Comparison of ENCODE assay signal across 8 mouse cellular contexts in the genomic region with DNA sequence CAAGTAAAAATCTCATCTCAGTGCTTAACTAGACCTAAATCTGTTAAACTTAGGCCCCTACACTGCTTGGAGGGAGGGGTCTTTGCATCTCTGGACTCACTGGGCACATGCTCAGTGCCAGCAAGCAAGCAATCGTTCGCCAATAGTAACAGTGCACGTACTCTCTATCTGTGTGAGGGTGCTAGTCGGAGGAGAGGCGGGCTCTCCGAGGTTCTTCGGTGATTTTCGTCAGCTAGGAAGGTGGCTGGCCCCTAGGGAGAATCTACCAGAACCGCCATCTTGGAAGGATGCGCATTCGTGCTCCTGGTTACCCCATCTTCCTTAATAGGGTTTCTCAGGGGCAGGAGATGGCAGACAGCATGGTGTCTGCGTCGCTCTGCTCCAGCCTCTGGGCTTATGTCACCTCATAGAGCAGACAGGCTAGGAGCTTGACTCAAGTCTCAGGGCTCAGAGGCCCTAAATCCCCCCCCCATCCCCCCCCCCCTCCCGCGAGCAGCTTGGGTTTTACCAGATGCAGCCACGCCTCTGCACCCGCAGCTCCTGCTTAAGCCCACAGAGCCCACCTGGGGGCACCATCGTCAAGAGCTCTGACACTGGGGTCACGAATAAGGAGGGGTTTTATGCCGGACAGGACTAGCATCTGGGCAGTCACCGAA. TPM values are rescaled to one million over a fixed set of nuclear protein-coding genes. Genes with fewer than 3 reads are reported as not detected.
A peak's percentile ranks its signal among the peaks of the same experiment; 100 is the strongest.
DNase-seq lines count a peak whose midpoint lies in the region; ATAC-seq and TF ChIP-seq lines count a peak whose summit lies in the region.

No protein-coding gene starts in this region.

- TF ChIP-seq EP300 in MEL (IDR thresholded peaks at IDR 0.05; ENCODE audit: low read depth in 1 of 2, low read length in 2 of 2): no peak

- peak in 2 of 3 experiments; percentile 21 to 27; a peak in 4 of 6 replicates for TF ChIP-seq CTCF in MEL (IDR thresholded peaks at IDR 0.05 in 2 of 3, conservative IDR thresholded peaks at IDR 0.05 in 1 of 3; ENCODE audit: control insufficient read depth in 1 of 3, insufficient read depth in 1 of 3, low read depth in 2 of 3, low read length in 3 of 3, poor library complexity in 1 of 3, severe bottlenecking in 1 of 3)
- no peak for TF ChIP-seq CTCF in testis, adult 2 months (IDR thresholded peaks at IDR 0.05; ENCODE audit: control insufficient read depth, insufficient read depth, insufficient replicate concordance, low read depth, low read length)

- ATAC-seq in neural tube, embryonic 15.5 days (ENCODE audit: low FRiP score): peak; percentile 99

- TF ChIP-seq POLR2A in MEL (IDR thresholded peaks at IDR 0.05; ENCODE audit: control insufficient read depth in 1 of 2, insufficient read depth in 1 of 2, low read depth in 1 of 2, low read length in 2 of 2, poor library complexity in 1 of 2): peak; percentile 36 to 58; a peak in 3 of 4 replicates
- TF ChIP-seq POLR2A in testis, adult 2 months (IDR thresholded peaks at IDR 0.05; ENCODE audit: control insufficient read depth, low read depth, low read length): no peak

- H3K4me2 ChIP-seq in neural tube, embryonic 15.5 days: peak overlapping the region; percentile 54

- H3K9me3 ChIP-seq in MEL (replicated peaks; ENCODE audit: insufficient read depth, low read length): no peaks in the 10 kb centered on the region
- 0 out of 2 replicates have a peak, but pooled peaks cover 5% of the 10 kb centered on the region for H3K9me3 ChIP-seq in hindbrain, embryonic 10.5 days
- no peaks in the 10 kb centered on the region for H3K9me3 ChIP-seq in neural tube, embryonic 15.5 days (replicated peaks)

- H3K79me2 ChIP-seq in MEL (ENCODE audit: control insufficient read depth, insufficient read depth, low read length, poor library complexity): no peaks in the 10 kb centered on the region; the same call in 1 of the 2 replicates

- TF ChIP-seq RAD21 in MEL (IDR thresholded peaks at IDR 0.05; ENCODE audit: low read depth, low read length): no peak; the same call in 1 of the 2 replicates

- H3K9ac ChIP-seq in MEL (ENCODE audit: control insufficient read depth, low read depth, low read length, poor library complexity, severe bottlenecking): peak overlapping the region; percentile 76
- peak overlapping the region; percentile 59 for H3K9ac ChIP-seq in neural tube, embryonic 15.5 days (replicated peaks)

- H3K4me3 ChIP-seq in MEL (ENCODE audit: control insufficient read depth in 1 of 2, insufficient read depth in 1 of 2, low read depth in 2 of 2, low read length in 2 of 2): peak overlapping the region; percentile 68 to 74
- peak overlapping the region; percentile 54 for H3K4me3 ChIP-seq in hindbrain, embryonic 10.5 days
- peak overlapping the region; percentile 45 for H3K4me3 ChIP-seq in neural tube, embryonic 15.5 days (replicated peaks)
- peak overlapping the region; percentile 80 for H3K4me3 ChIP-seq in testis, adult 2 months (ENCODE audit: control insufficient read depth, low read depth, low read length)

- peak overlapping the region; percentile 82 for H3K27ac ChIP-seq in MEL (ENCODE audit: control insufficient read depth, low read depth, low read length)
- H3K27ac ChIP-seq in hindbrain, embryonic 10.5 days: peak overlapping the region; percentile 90
- H3K27ac ChIP-seq in neural tube, embryonic 15.5 days (replicated peaks): peak overlapping the region; percentile 93
- H3K27ac ChIP-seq in testis, adult 2 months (ENCODE audit: control insufficient read depth, insufficient read depth, low read depth, low read length): no peak overlapping the region; the same call in 1 of the 2 replicates

- 24% methylated on average over 21 of the region's 21 CpGs for WGBS in hindbrain, embryonic 10.5 days
- WGBS in neural tube, embryonic 15.5 days: 15% methylated on average over 17 of the region's 21 CpGs

- DNase-seq in MEL (ENCODE audit: low read depth, low spot score): peak; percentile 92
- DNase-seq in cerebellum, adult 9-11 months: peak; percentile 90
- peak; percentile 79 to 80 for DNase-seq in frontal cortex, postnatal 10 days (ENCODE audit: low spot score in 2 of 2)
- DNase-seq in hindbrain, embryonic 10.5 days (ENCODE audit: low spot score): peak; percentile 76
- peak; percentile 79 to 83 for DNase-seq in layer of hippocampus, adult 8-10 months (ENCODE audit: low spot score in 2 of 2)
- DNase-seq in lung, adult 18-20 months: peak; percentile 69 to 71

- peaks cover 2 to 3% of the 10 kb centered on the region in 2 experiments; a peak in 3 of 4 replicates for H3K4me1 ChIP-seq in MEL (ENCODE audit: control insufficient read depth in 1 of 2, insufficient read depth in 2 of 2, low read length in 2 of 2)
- no peaks in the 10 kb centered on the region for H3K4me1 ChIP-seq in hindbrain, embryonic 10.5 days (replicated peaks)
- H3K4me1 ChIP-seq in neural tube, embryonic 15.5 days: no peaks in the 10 kb centered on the region
- H3K4me1 ChIP-seq in testis, adult 2 months (ENCODE audit: control insufficient read depth, insufficient read depth, low read length): no peaks in the 10 kb centered on the region

- no peaks in the 10 kb centered on the region for H3K27me3 ChIP-seq in MEL (ENCODE audit: control insufficient read depth in 1 of 2, insufficient read depth in 2 of 2, low read length in 2 of 2)
- no peaks in the 10 kb centered on the region for H3K27me3 ChIP-seq in hindbrain, embryonic 10.5 days (ENCODE audit: insufficient read depth, poor library complexity, severe bottlenecking)
- no peaks in the 10 kb centered on the region for H3K27me3 ChIP-seq in neural tube, embryonic 15.5 days (replicated peaks)
- no peaks in the 10 kb centered on the region for H3K27me3 ChIP-seq in testis, adult 2 months (ENCODE audit: control insufficient read depth, insufficient read depth, low read length)

- peaks cover 0 to 2% of the 10 kb centered on the region in 2 experiments; a peak in 2 of 4 replicates for H3K36me3 ChIP-seq in MEL (ENCODE audit: control insufficient read depth in 1 of 2, insufficient read depth in 2 of 2, low read length in 2 of 2)
- peaks cover 10% of the 10 kb centered on the region; the same call in 1 of the 2 replicates for H3K36me3 ChIP-seq in hindbrain, embryonic 10.5 days
- no peaks in the 10 kb centered on the region for H3K36me3 ChIP-seq in neural tube, embryonic 15.5 days
- H3K36me3 ChIP-seq in testis, adult 2 months (ENCODE audit: control insufficient read depth, insufficient read depth, low read length): no peaks in the 10 kb centered on the region

TF ChIP-seq in MEL, 35 proteins besides CTCF, POLR2A, EP300 and RAD21:
- TF ChIP-seq MAX (IDR thresholded peaks at IDR 0.05; ENCODE audit: low read length): peak; percentile 46; the same call in 1 of the 2 replicates
- no peak for TF ChIP-seq KAT2A (conservative IDR thresholded peaks at IDR 0.05; ENCODE audit: low read depth, low read length)
- TF ChIP-seq MYB (IDR thresholded peaks at IDR 0.05; ENCODE audit: low read depth, low read length): no peak
- no peak for TF ChIP-seq SIN3A (IDR thresholded peaks at IDR 0.05; ENCODE audit: low read length)
- TF ChIP-seq USF2 (IDR thresholded peaks at IDR 0.05; ENCODE audit: borderline replicate concordance in 1 of 2, insufficient read depth in 1 of 2, low read depth in 1 of 2, low read length in 2 of 2): no peak
- TF ChIP-seq ETS1 (IDR thresholded peaks at IDR 0.05; ENCODE audit: low read depth, low read length): no peak
- no peak for TF ChIP-seq ZMIZ1 (IDR thresholded peaks at IDR 0.05; ENCODE audit: low read depth, low read length)
- TF ChIP-seq MAFK (IDR thresholded peaks at IDR 0.05; ENCODE audit: borderline replicate concordance, low read depth, low read length): no peak
- no peak for TF ChIP-seq JUND (IDR thresholded peaks at IDR 0.05; ENCODE audit: low read depth, low read length)
- TF ChIP-seq TCF12 (IDR thresholded peaks at IDR 0.05; ENCODE audit: low read depth, low read length): 0 out of 2 replicates have a peak, but pooled peaks have one; percentile 8
- no peak for TF ChIP-seq MYC (IDR thresholded peaks at IDR 0.05; ENCODE audit: low read depth, low read length)
- no peak for TF ChIP-seq E2F4 (IDR thresholded peaks at IDR 0.05; ENCODE audit: borderline replicate concordance, low read depth, low read length)
- peak; percentile 48; the same call in 1 of the 2 replicates for TF ChIP-seq MAZ (IDR thresholded peaks at IDR 0.05; ENCODE audit: low read depth, low read length)
- 0 out of 2 replicates have a peak, but pooled peaks have one; percentile 11 for TF ChIP-seq TBP (IDR thresholded peaks at IDR 0.05; ENCODE audit: low read depth, low read length)
- no peak for TF ChIP-seq POLR2AphosphoS2 (IDR thresholded peaks at IDR 0.05; ENCODE audit: low read length)
- no peak for TF ChIP-seq ZNF384 (IDR thresholded peaks at IDR 0.05; ENCODE audit: low read depth, low read length)
- TF ChIP-seq RCOR1 (IDR thresholded peaks at IDR 0.05; ENCODE audit: low read depth, low read length): no peak
- TF ChIP-seq GATA1 (IDR thresholded peaks at IDR 0.05; ENCODE audit: low read depth, low read length): no peak
- TF ChIP-seq ZKSCAN1 (IDR thresholded peaks at IDR 0.05; ENCODE audit: low read depth, low read length): no peak
- peak; percentile 39; the same call in 1 of the 2 replicates for TF ChIP-seq MXI1 (IDR thresholded peaks at IDR 0.05; ENCODE audit: low read depth, low read length)
- no peak for TF ChIP-seq HCFC1 (IDR thresholded peaks at IDR 0.05; ENCODE audit: low read depth, low read length)
- peak; percentile 60 for TF ChIP-seq NRF1 (IDR thresholded peaks at IDR 0.05; ENCODE audit: insufficient read depth, low read depth, low read length, poor library complexity, severe bottlenecking)
- no peak for TF ChIP-seq USF1 (IDR thresholded peaks at IDR 0.05; ENCODE audit: low read depth, low read length)
- TF ChIP-seq ELF1 (IDR thresholded peaks at IDR 0.05; ENCODE audit: low read depth, low read length): no peak
TF ChIP-seq in MEL: peak in this region for 6.

RNA-seq across cellular contexts. Expression of gene Araf, which starts 0.7 kb away (rescaled TPM):
- total RNA-seq in MEL (2012; rRNA removed): 98.2 and 115 TPM in 2 replicates
- polyA plus RNA-seq in MEL (2012; ENCODE audit: insufficient read depth in 1 of 2, insufficient read length in 2 of 2, low read depth in 1 of 2, low replicate concordance in 2 of 2, missing spikeins in 1 of 2): 100 to 1,000 TPM; 174 to 236 TPM
- 103 and 115 TPM in 2 replicates for polyA plus RNA-seq in hindbrain, embryonic 10.5 days (2016; fragmentation: Nextera tagmentation; extraction: Ambion mirVana)
- total RNA-seq in layer of hippocampus, adult 8-10 months (2022): 100 to 1,000 TPM; 188 to 200 (median 196) TPM
- polyA plus RNA-seq in neural tube, embryonic 15.5 days (2015; fragmentation: Nextera tagmentation; extraction: Ambion mirVana): 352 and 406 TPM in 2 replicates
- 25.5 and 29.4 TPM in 2 replicates for polyA plus RNA-seq in testis, adult 2 months (2012; rRNA removed)
